Mouse (Mus musculus) midbrain, embryonic 15.5 days (tissue): Measurements from ENCODE around the gene Tdp2. TPM values are rescaled to one million over a fixed set of nuclear protein-coding genes. Genes with fewer than 3 reads are reported as not detected.
"Not testable (repeated sequence)": the region's sequence is repeated elsewhere in the genome, so short reads cannot be mapped to it uniquely, and the experiment has no call there.

Experiments used
- ATAC-seq: fragments of 200-750 bp; cut with Nextera tagmentation; replicated peaks from 2 replicates; pipeline ENCODE4 v1.8.0; 2017; ENCODE audit warnings: moderate TSS enrichment
- H3K27ac ChIP-seq: fragments of 300-500 bp; sonication (generic); 2 replicates; pipeline ENCODE4 v1.5.1; 2015; ENCODE audit warnings: mild to moderate bottlenecking, inconsistent platforms
- H3K27me3 ChIP-seq: fragments of 300-500 bp; sonication (generic); replicated peaks from 2 replicates; pipeline ENCODE4 v1.6.1; 2015; ENCODE audit warnings: inconsistent platforms
- H3K36me3 ChIP-seq: fragments of 300-500 bp; sonication (generic); replicated peaks from 2 replicates; pipeline ENCODE4 v1.6.1; 2015; ENCODE audit warnings: inconsistent platforms
- H3K4me1 ChIP-seq: fragments of 300-500 bp; sonication (generic); 2 replicates; pipeline ENCODE4 v1.6.1; 2015; ENCODE audit warnings: inconsistent platforms
- H3K4me2 ChIP-seq: fragments of 300-500 bp; sonication (generic); 2 replicates; pipeline ENCODE4 v1.6.1; 2015; ENCODE audit warnings: inconsistent platforms, mild to moderate bottlenecking, moderate library complexity
- H3K4me3 ChIP-seq: fragments of 300-500 bp; sonication (generic); 2 replicates; pipeline ENCODE4 v1.5.1; 2015; ENCODE audit warnings: mild to moderate bottlenecking, inconsistent platforms
- H3K9ac ChIP-seq: fragments of 300-500 bp; sonication (generic); 2 replicates; pipeline ENCODE4 v1.6.1; 2015; ENCODE audit warnings: mild to moderate bottlenecking, inconsistent platforms
- H3K9me3 ChIP-seq: fragments of 300-500 bp; sonication (generic); 2 replicates; pipeline ENCODE4 v1.6.1; 2016; ENCODE audit warnings: inconsistent platforms
- WGBS: fragments of 180-500 bp; shearing (Covaris S2); methylation state at CpG from one replicate; pipeline ENCODE4 v1.1.7; 2015; ENCODE audit warnings: mixed read lengths; 5-methylcytosine and 5-hydroxymethylcytosine counted together
- polyA plus RNA-seq: library from polyadenylated mRNA; unstranded; fragments of >200 nt; fragmentation: Nextera tagmentation; extraction: Ambion mirVana; gene quantifications from 2 replicates; pipeline ENCODE4 v1.2.1, GENCODE M21; 2015

Gene Tdp2
- polyA plus RNA-seq, 1 experiment from 2014 or later = 33.2 TPM

- 3% methylated on average over 20 of the region's 21 CpGs for WGBS
- Histone ChIP-seq H3K4me1 (peaks cover 34% of the 10 kb centered on the region), H3K36me3 (no peaks in the 10 kb centered on the region; the same call in 1 of the 2 replicates), H3K9me3 (no peaks in the 10 kb centered on the region), H3K27me3 (no peaks in the 10 kb centered on the region), H3K4me2 (peak overlapping the region; percentile 67), H3K27ac (peak overlapping the region; percentile 89), H3K4me3 (peak overlapping the region; percentile 98), H3K9ac (peak overlapping the region; percentile 91)
- ATAC-seq = peak; percentile 55
Observed at GRCm38 (mm10) chr13:24832131-24832810, 792 bp downstream of the Tdp2 start.

- Histone ChIP-seq H3K4me1 (peaks cover 34% of the 10 kb centered on the region), H3K4me2 (peak overlapping the region; percentile 67), H3K9ac (peak overlapping the region; percentile 91; the same call in 1 of the 2 replicates), H3K36me3 (no peaks in the 10 kb centered on the region; the same call in 1 of the 2 replicates), H3K27me3 (no peaks in the 10 kb centered on the region), H3K4me3 (peak overlapping the region; percentile 98), H3K27ac (no peak overlapping the region), H3K9me3 (no peaks in the 10 kb centered on the region)
- WGBS = 63% methylated on average over 2 of the region's 2 CpGs
- ATAC-seq = no peak
Observed at GRCm38 (mm10) chr13:24832811-24833155, 1.3 kb downstream of the Tdp2 start.

GRCm38 (mm10) chr13:24837765-24838164 lies 6.3 kb downstream of the Tdp2 start:
- 94% methylated on average over 8 of the region's 8 CpGs for WGBS
- not testable (repeated sequence) for H3K27ac ChIP-seq, H3K36me3 ChIP-seq, H3K4me2 ChIP-seq, H3K9ac ChIP-seq, H3K27me3 ChIP-seq, H3K4me3 ChIP-seq, H3K9me3 ChIP-seq, ATAC-seq
- peaks cover 22% of the 10 kb centered on the region for H3K4me1 ChIP-seq

- H3K4me2 ChIP-seq = no peak overlapping the region
- ATAC-seq = no peak
- WGBS = 92% methylated on average over 3 of the region's 3 CpGs
Observed at GRCm38 (mm10) chr13:24839831-24840230, 8.4 kb downstream of the Tdp2 start.

GRCm38 (mm10) chr13:24841702-24842101 lies 10.2 kb downstream of the Tdp2 start:
- no peak overlapping the region for H3K27ac ChIP-seq
- WGBS = 96% methylated on average over 3 of the region's 3 CpGs
- ATAC-seq = no peak

More at GRCm38 (mm10) chr13:24839831-24840230, 8.4 kb downstream of the Tdp2 start:
- no peak overlapping the region for H3K4me3 ChIP-seq
- H3K9me3 ChIP-seq = no peaks in the 10 kb centered on the region
- H3K9ac ChIP-seq = no peak overlapping the region
- H3K36me3 ChIP-seq = no peaks in the 10 kb centered on the region; the same call in 1 of the 2 replicates
- H3K4me1 ChIP-seq = peaks cover 6% of the 10 kb centered on the region
- no peaks in the 10 kb centered on the region for H3K27me3 ChIP-seq
- H3K27ac ChIP-seq = no peak overlapping the region

GRCm38 (mm10) chr13:24844983-24845955 lies 13.8 kb downstream of the Tdp2 start, which contains the start of gene D130043K22Rik:
Gene D130043K22Rik, plus strand, starts transcription at chr13:24845135.
- H3K36me3 ChIP-seq = no peaks in the 10 kb centered on the region; the same call in 1 of the 2 replicates
- H3K4me1 ChIP-seq = peaks cover 12% of the 10 kb centered on the region; the same call in 1 of the 2 replicates
- H3K4me3 ChIP-seq = peak within 1 kb of the TSS; percentile 70
- peak; percentile 96 for ATAC-seq
- WGBS = 6% methylated on average over 40 of the region's 40 CpGs
- H3K27me3 ChIP-seq = no peaks in the 10 kb centered on the region
- H3K9ac ChIP-seq = peak within 1 kb of the TSS; percentile 69
- H3K4me2 ChIP-seq = peak within 1 kb of the TSS; percentile 88
- no peaks in the 10 kb centered on the region for H3K9me3 ChIP-seq
- H3K27ac ChIP-seq = peak within 1 kb of the TSS; percentile 59

More at GRCm38 (mm10) chr13:24841702-24842101, 10.2 kb downstream of the Tdp2 start:
- H3K4me2 ChIP-seq = no peak overlapping the region
- no peaks in the 10 kb centered on the region for H3K9me3 ChIP-seq
- H3K9ac ChIP-seq = no peak overlapping the region
- H3K4me3 ChIP-seq = no peak overlapping the region
- no peaks in the 10 kb centered on the region; the same call in 1 of the 2 replicates for H3K36me3 ChIP-seq
- peaks cover 12% of the 10 kb centered on the region; the same call in 1 of the 2 replicates for H3K4me1 ChIP-seq
- H3K27me3 ChIP-seq = no peaks in the 10 kb centered on the region

GRCm38 (mm10) chr13:24849318-24849717 lies 17.8 kb downstream of the Tdp2 start:
- WGBS = 88% methylated on average over 4 of the region's 4 CpGs
- no peak overlapping the region for H3K9ac ChIP-seq

GRCm38 (mm10) chr13:24851989-24852388 lies 20.5 kb downstream of the Tdp2 start:
- 88% methylated on average over 2 of the region's 2 CpGs for WGBS
- ATAC-seq = no peak

More at GRCm38 (mm10) chr13:24849318-24849717, 17.8 kb downstream of the Tdp2 start:
- H3K4me2 ChIP-seq = no peak overlapping the region
- no peak overlapping the region for H3K27ac ChIP-seq
- H3K27me3 ChIP-seq = no peaks in the 10 kb centered on the region
- H3K36me3 ChIP-seq = no peaks in the 10 kb centered on the region
- peaks cover 12% of the 10 kb centered on the region; the same call in 1 of the 2 replicates for H3K4me1 ChIP-seq
- no peak for ATAC-seq
- no peak overlapping the region for H3K4me3 ChIP-seq
- no peaks in the 10 kb centered on the region for H3K9me3 ChIP-seq

GRCm38 (mm10) chr13:24852570-24852969 lies 21.1 kb downstream of the Tdp2 start:
- Histone ChIP-seq H3K4me3 (no peak overlapping the region), H3K9ac (no peak overlapping the region), H3K27me3 (no peaks in the 10 kb centered on the region), H3K4me2 (no peak overlapping the region), H3K27ac (no peak overlapping the region), H3K9me3 (no peaks in the 10 kb centered on the region), H3K36me3 (no peaks in the 10 kb centered on the region), H3K4me1 (no peaks in the 10 kb centered on the region)
- WGBS = 88% methylated on average over 3 of the region's 3 CpGs
- ATAC-seq = no peak

More at GRCm38 (mm10) chr13:24851989-24852388, 20.5 kb downstream of the Tdp2 start:
- Histone ChIP-seq H3K36me3 (no peaks in the 10 kb centered on the region), H3K4me1 (no peaks in the 10 kb centered on the region), H3K9ac (no peak overlapping the region), H3K27ac (no peak overlapping the region), H3K9me3 (no peaks in the 10 kb centered on the region), H3K4me3 (no peak overlapping the region), H3K27me3 (no peaks in the 10 kb centered on the region), H3K4me2 (no peak overlapping the region)

GRCm38 (mm10) chr13:24859115-24859514 lies 27.6 kb downstream of the Tdp2 start:
- Histone ChIP-seq H3K9ac (no peak overlapping the region), H3K9me3 (no peaks in the 10 kb centered on the region), H3K4me1 (no peaks in the 10 kb centered on the region), H3K36me3 (no peaks in the 10 kb centered on the region), H3K4me2 (no peak overlapping the region), H3K27me3 (no peaks in the 10 kb centered on the region), H3K4me3 (no peak overlapping the region), H3K27ac (no peak overlapping the region)
- no peak for ATAC-seq

GRCm38 (mm10) chr13:24861084-24861483 lies 29.6 kb downstream of the Tdp2 start:
- Histone ChIP-seq H3K4me3 (no peak overlapping the region), H3K9ac (no peak overlapping the region), H3K4me2 (no peak overlapping the region), H3K27ac (no peak overlapping the region), H3K9me3 (no peaks in the 10 kb centered on the region), H3K4me1 (no peaks in the 10 kb centered on the region), H3K27me3 (no peaks in the 10 kb centered on the region), H3K36me3 (no peaks in the 10 kb centered on the region)
- ATAC-seq = no peak
- WGBS = 84% methylated on average over 12 of the region's 12 CpGs

GRCm38 (mm10) chr13:24862021-24862420 lies 30.5 kb downstream of the Tdp2 start:
- Histone ChIP-seq H3K9me3 (no peaks in the 10 kb centered on the region), H3K9ac (no peak overlapping the region), H3K4me1 (no peaks in the 10 kb centered on the region), H3K36me3 (no peaks in the 10 kb centered on the region), H3K4me3 (no peak overlapping the region), H3K4me2 (no peak overlapping the region), H3K27me3 (no peaks in the 10 kb centered on the region), H3K27ac (no peak overlapping the region)
- ATAC-seq = no peak
- WGBS = 87% methylated on average over 7 of the region's 7 CpGs
